Mouse (Mus musculus) effector memory CD4-positive, alpha-beta T cell, adult 7 months (primary cell): Measurements from ENCODE around the gene Saa4. TPM values are rescaled to one million over a fixed set of nuclear protein-coding genes. Genes with fewer than 3 reads are reported as not detected.

ENCODE experiments used
- polyA plus RNA-seq: library from polyadenylated mRNA; unstranded; fragments of 100-300 nt; shearing (Covaris generic); gene quantifications from one replicate; pipeline ENCODE4 v1.2.1, GENCODE M21; 2017

The Saa4 gene
- polyA plus RNA-seq = not detected

DNA sequence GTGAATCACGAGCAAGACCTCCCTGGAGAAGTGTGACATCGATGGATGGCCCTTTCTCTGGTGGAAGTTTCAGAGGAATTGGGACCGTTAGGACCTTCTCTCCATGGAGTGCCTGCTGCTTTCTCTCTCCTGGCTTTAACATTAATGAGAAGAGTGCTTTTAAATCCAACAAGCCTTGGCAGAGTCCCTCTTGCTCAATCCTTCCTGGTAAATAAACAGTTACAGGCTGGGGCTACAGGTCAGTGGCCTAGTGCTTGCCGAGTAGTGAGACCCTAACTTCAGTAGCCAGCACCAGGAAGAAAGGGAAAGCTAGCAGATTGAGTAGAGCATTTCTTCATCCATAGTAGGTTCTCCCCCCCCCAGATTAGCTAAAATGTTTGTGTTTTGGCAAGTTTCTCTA, at the start of gene Saa4:
TSS of gene Saa4 (minus strand) at position 146 of the 400 bp plus-strand sequence.

DNA sequence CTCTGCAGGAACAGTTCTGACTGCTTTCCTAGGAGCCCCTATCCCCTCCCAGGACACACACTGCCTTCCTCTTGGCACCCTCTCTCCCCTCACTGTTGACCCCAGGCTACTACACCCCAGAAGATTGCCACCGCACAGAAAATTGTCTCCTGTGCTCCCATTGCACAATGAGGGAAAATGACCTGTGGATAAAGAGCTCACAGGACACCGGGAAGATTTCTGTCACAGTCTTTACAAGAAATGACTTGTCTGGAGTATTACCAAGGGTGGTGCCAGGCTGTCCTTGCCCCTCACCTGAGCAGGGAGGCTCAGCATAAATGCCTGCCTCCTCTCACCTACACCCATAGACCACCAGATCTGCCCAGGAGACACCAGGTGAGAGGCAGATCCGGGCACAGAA, 19.1 kb upstream of the Saa4 start, which contains the start of gene Saa2:
TSS of gene Saa2 (plus strand) at position 301 of the 400 bp plus-strand sequence.

GRCm38 (mm10) chr7:46742880-46743279, 10.5 kb upstream of the Saa4 start, which contains the start of gene Saa1:
TSS of gene Saa1 (minus strand) at chr7:46742980.

GRCm38 (mm10) chr7:46715600-46715999, 16.8 kb downstream of the Saa4 start, which contains the start of gene Saa3:
TSS of gene Saa3 (minus strand) at chr7:46715700.

DNA sequence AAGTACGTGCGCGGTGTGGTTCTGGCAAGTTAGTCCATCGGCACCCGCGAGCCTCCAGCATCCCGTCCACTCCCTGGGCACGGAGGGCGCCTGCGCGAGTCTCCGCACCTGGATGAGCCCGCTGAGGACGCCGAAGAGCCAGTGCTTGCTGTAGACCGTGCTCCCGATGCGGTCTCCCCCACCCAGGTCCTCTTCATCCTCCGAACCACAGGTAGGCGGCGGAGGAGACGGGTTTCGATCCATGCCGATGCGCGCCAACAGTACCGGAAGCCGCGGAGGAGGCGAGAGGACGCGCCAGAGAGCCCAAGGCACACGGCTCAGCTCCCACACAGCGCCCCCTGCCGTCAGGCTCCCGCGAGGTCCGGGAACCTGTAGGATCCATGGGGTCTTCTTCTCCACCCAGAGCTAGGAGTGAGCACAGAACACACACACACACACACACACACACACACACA, 22.0 kb downstream of the Saa4 start, which contains the start of gene Saal1:
TSS of gene Saal1 (minus strand) at position 291 of the 455 bp plus-strand sequence.

Other genes with a start within 250 kb of the Saa4 start
- gene Sergef, start 92.8 kb downstream of the Saa4 start, polyA plus RNA-seq = 19.9 TPM
- gene Tph1, start 60.1 kb downstream of the Saa4 start, polyA plus RNA-seq = not detected
- gene Saal1, start 21.9 kb downstream of the Saa4 start, polyA plus RNA-seq = 13.6 TPM
- not detected for gene Saa3, start 16.9 kb downstream of the Saa4 start, polyA plus RNA-seq
- gene Saa1, start 10.4 kb upstream of the Saa4 start, polyA plus RNA-seq = 0.51 TPM
- not detected for gene Saa2, start 19.2 kb upstream of the Saa4 start, polyA plus RNA-seq
- gene Hps5, start 63.5 kb upstream of the Saa4 start, polyA plus RNA-seq = 36.6 TPM
- gene Gtf2h1, start 63.5 kb upstream of the Saa4 start, polyA plus RNA-seq = 45.1 TPM
- 980 TPM for gene Ldha, start 108.9 kb upstream of the Saa4 start, polyA plus RNA-seq
- gene Ldhc, start 128.6 kb upstream of the Saa4 start, polyA plus RNA-seq = not detected
- 113 TPM for gene Tsg101, start 187.4 kb upstream of the Saa4 start, polyA plus RNA-seq
- gene Uevld, start 225.9 kb upstream of the Saa4 start, polyA plus RNA-seq = 5.5 TPM